Mouse (Mus musculus) CH12.LX (cell line): ENCODE measurements around the gene Wrnip1. TPM values are rescaled to one million over a fixed set of nuclear protein-coding genes. Genes with fewer than 3 reads are reported as not detected.

Experiments used
- DNase-seq: peaks from one replicate; pipeline ENCODE4 v3.0.0-alpha.2; 2013; ENCODE audit errors: extremely low read depth
- H3K27ac ChIP-seq: 2 replicates; pipeline ENCODE4 v1.5.1; 2012; ENCODE audit warnings: low read depth, mild to moderate bottlenecking, control low read depth, moderate library complexity; ENCODE audit not compliant: insufficient read depth
- H3K27me3 ChIP-seq: replicated peaks from 2 replicates; pipeline ENCODE3; 2012; ENCODE audit warnings: inconsistent platforms
- H3K36me3 ChIP-seq, 2 experiments: replicated peaks in 1 of 2; 2 replicates each; pipeline versions ENCODE3 to v1.6.1; 2012; ENCODE audit warnings: inconsistent platforms in 1 of 2, low read length in 1 of 2, mild to moderate bottlenecking in 1 of 2, mixed read lengths in 1 of 2, moderate library complexity in 1 of 2; ENCODE audit not compliant: control insufficient read depth in 1 of 2, insufficient read depth in 1 of 2
- H3K4me1 ChIP-seq, 2 experiments: 2 replicates each; pipeline ENCODE4 v1.6.1; 2012; ENCODE audit warnings: inconsistent platforms in 1 of 2, moderate library complexity in 1 of 2; ENCODE audit not compliant: insufficient read depth in 2 of 2, control insufficient read depth in 1 of 2
- H3K4me2 ChIP-seq: 2 replicates; pipeline ENCODE4 v1.6.1; 2012; ENCODE audit warnings: low read depth, mild to moderate bottlenecking, control low read depth; ENCODE audit not compliant: poor library complexity, insufficient read depth, severe bottlenecking
- H3K4me3 ChIP-seq, 3 experiments: fragments of 150-350 bp in 1 of 3; sonication (generic) in 1 of 3; replicated peaks in 1 of 3; 2 replicates each; pipeline versions ENCODE3 to v1.5.1; 2011 to 2012; ENCODE audit warnings: low read depth in 2 of 3, low read length in 2 of 3, mild to moderate bottlenecking in 2 of 3, moderate library complexity in 2 of 3, control low read depth in 1 of 3, improper control_type of control experiment in 1 of 3, inconsistent platforms in 1 of 3, mixed read lengths in 1 of 3; ENCODE audit not compliant: poor library complexity in 1 of 3
- H3K79me2 ChIP-seq: replicated peaks from 2 replicates; pipeline ENCODE4 v1.6.1; 2012; ENCODE audit warnings: mild to moderate bottlenecking, moderate library complexity; ENCODE audit not compliant: control insufficient read depth, poor library complexity, insufficient read depth, severe bottlenecking; ENCODE audit errors: extremely low read depth
- H3K9ac ChIP-seq: 2 replicates; pipeline ENCODE4 v1.6.1; 2012; ENCODE audit warnings: low read depth, mild to moderate bottlenecking, control low read depth, moderate library complexity; ENCODE audit not compliant: insufficient read depth
- H3K9me3 ChIP-seq: replicated peaks from 2 replicates; pipeline ENCODE3; 2012; ENCODE audit warnings: low read length, inconsistent platforms, mixed read lengths
- BHLHE40 ChIP-seq: IDR thresholded peaks from 2 replicates; pipeline ENCODE4 v1.6.1; 2011; ENCODE audit warnings: mild to moderate bottlenecking, low read depth, low read length, improper control_type of control experiment
- CHD1 ChIP-seq: IDR thresholded peaks from 2 replicates; pipeline ENCODE4 v1.6.1; 2012; ENCODE audit warnings: low read depth, low read length, improper control_type of control experiment, inconsistent platforms
- CHD2 ChIP-seq: IDR thresholded peaks from 2 replicates; pipeline ENCODE4 v1.6.1; 2011; ENCODE audit warnings: low read length, improper control_type of control experiment
- CTCF ChIP-seq, 2 experiments: IDR thresholded peaks in 1 of 2; conservative IDR thresholded peaks in 1 of 2; 2 replicates each; pipeline ENCODE4 v1.5.1; 2011 to 2012; ENCODE audit warnings: low read depth in 2 of 2, low read length in 2 of 2, improper control_type of control experiment in 1 of 2, inconsistent platforms in 1 of 2, mild to moderate bottlenecking in 1 of 2, moderate library complexity in 1 of 2
- E2F4 ChIP-seq: IDR thresholded peaks from 2 replicates; pipeline ENCODE4 v1.6.1; 2011; ENCODE audit warnings: low read depth, low read length, improper control_type of control experiment; ENCODE audit not compliant: insufficient replicate concordance
- ELF1 ChIP-seq: IDR thresholded peaks from 2 replicates; pipeline ENCODE4 v1.6.1; 2014; ENCODE audit warnings: low read depth, mild to moderate bottlenecking, inconsistent platforms, low read length, improper control_type of control experiment
- EP300 ChIP-seq: IDR thresholded peaks from 2 replicates; pipeline ENCODE4 v1.6.1; 2011; ENCODE audit warnings: low read length, improper control_type of control experiment
- ETS1 ChIP-seq: conservative IDR thresholded peaks from 2 replicates; pipeline ENCODE4 v1.6.1; 2012; ENCODE audit warnings: low read depth, mild to moderate bottlenecking, inconsistent platforms, low read length, improper control_type of control experiment, moderate library complexity
- GABPA ChIP-seq: IDR thresholded peaks from 2 replicates; pipeline ENCODE4 v1.6.1; 2012; ENCODE audit warnings: low read depth, low read length, improper control_type of control experiment, inconsistent platforms; ENCODE audit not compliant: insufficient replicate concordance
- IRF4 ChIP-seq: IDR thresholded peaks from 2 replicates; pipeline ENCODE4 v1.6.1; 2014; ENCODE audit warnings: low read depth, mild to moderate bottlenecking, inconsistent platforms, low read length, improper control_type of control experiment
- JUN ChIP-seq: IDR thresholded peaks from 2 replicates; pipeline ENCODE4 v1.6.1; 2011; ENCODE audit warnings: low read depth, mild to moderate bottlenecking, low read length, improper control_type of control experiment, moderate library complexity; ENCODE audit not compliant: insufficient read depth
- JUND ChIP-seq: conservative IDR thresholded peaks from 2 replicates; pipeline ENCODE4 v1.6.1; 2011; ENCODE audit warnings: low read depth, low read length, improper control_type of control experiment
- MAFK ChIP-seq: IDR thresholded peaks from 2 replicates; pipeline ENCODE4 v1.6.1; 2011; ENCODE audit warnings: low read length, improper control_type of control experiment; ENCODE audit not compliant: insufficient replicate concordance
- MXI1 ChIP-seq: IDR thresholded peaks from 2 replicates; pipeline ENCODE4 v1.6.1; 2011; ENCODE audit warnings: mild to moderate bottlenecking, low read depth, low read length, improper control_type of control experiment
- MYC ChIP-seq: IDR thresholded peaks from 2 replicates; pipeline ENCODE4 v1.6.1; 2011; ENCODE audit warnings: low read depth, mild to moderate bottlenecking, improper control_type of control experiment, low read length
- NELFE ChIP-seq: IDR thresholded peaks from 2 replicates; pipeline ENCODE4 v1.6.1; 2011; ENCODE audit warnings: low read depth, low read length, improper control_type of control experiment
- NRF1 ChIP-seq: IDR thresholded peaks from 2 replicates; pipeline ENCODE4 v1.6.1; 2014; ENCODE audit warnings: low read depth, mild to moderate bottlenecking, inconsistent platforms, low read length, improper control_type of control experiment, moderate library complexity
- PAX5 ChIP-seq: IDR thresholded peaks from 2 replicates; pipeline ENCODE4 v1.6.1; 2012; ENCODE audit warnings: low read length, inconsistent platforms, mixed read lengths
- POLR2A ChIP-seq: IDR thresholded peaks from 2 replicates; pipeline ENCODE4 v1.6.1; 2011; ENCODE audit warnings: low read depth, mild to moderate bottlenecking, improper control_type of control experiment, low read length
- POLR2AphosphoS2 ChIP-seq: IDR thresholded peaks from 2 replicates; pipeline ENCODE4 v1.6.1; 2011; ENCODE audit warnings: low read depth, low read length, improper control_type of control experiment
- RCOR1 ChIP-seq: conservative IDR thresholded peaks from 2 replicates; pipeline ENCODE4 v1.6.1; 2012; ENCODE audit warnings: low read depth, mild to moderate bottlenecking, inconsistent platforms, low read length, improper control_type of control experiment
- SIN3A ChIP-seq: IDR thresholded peaks from 2 replicates; pipeline ENCODE4 v1.6.1; 2012; ENCODE audit warnings: low read length, improper control_type of control experiment, inconsistent platforms
- TBP ChIP-seq: conservative IDR thresholded peaks from 2 replicates; pipeline ENCODE4 v1.6.1; 2011; ENCODE audit warnings: low read depth, low read length, improper control_type of control experiment
- TCF12 ChIP-seq: IDR thresholded peaks from 2 replicates; pipeline ENCODE4 v1.6.1; 2014; ENCODE audit warnings: low read depth, mild to moderate bottlenecking, inconsistent platforms, low read length, improper control_type of control experiment
- UBTF ChIP-seq: IDR thresholded peaks from 2 replicates; pipeline ENCODE4 v1.6.1; 2012; ENCODE audit warnings: low read depth, mild to moderate bottlenecking, inconsistent platforms, low read length, improper control_type of control experiment, moderate library complexity
- USF2 ChIP-seq: conservative IDR thresholded peaks from 2 replicates; pipeline ENCODE4 v1.6.1; 2011; ENCODE audit warnings: low read depth, low read length, improper control_type of control experiment
- ZC3H11A ChIP-seq: IDR thresholded peaks from 2 replicates; pipeline ENCODE4 v1.6.1; 2012; ENCODE audit warnings: low read depth, mild to moderate bottlenecking, inconsistent platforms, low read length, improper control_type of control experiment
- dilution Hi-C: fragments of 300-500 bp; cut with MboI; formaldehyde crosslinking; loops from 2 replicates; pipeline ENCODE4 v1.14.3; 2020; ENCODE audit warnings: low sequenced_read_pairs; ENCODE audit not compliant: extremely low pct_unique_long_range_greater_than_20kb, extremely low pct_ligation_motif_present
- in situ Hi-C: fragments of 300-500 bp; cut with MboI; formaldehyde crosslinking; loops from 3 replicates; pipeline ENCODE4 v1.14.3; 2019; ENCODE audit warnings: low sequenced_read_pairs, low pct_ligation_motif_present, low pct_unique_long_range_greater_than_20kb, mixed read lengths
- polyA plus RNA-seq: library from polyadenylated mRNA; unstranded; fragments of >175 nt; gene quantifications from 2 replicates; pipeline ENCODE4 v1.2.1, GENCODE M21; 2012; ENCODE audit warnings: low read depth; ENCODE audit not compliant: insufficient read length
- total RNA-seq, 2 experiments: library from RNA; depleted of rRNA; stranded (reverse); fragments of 300-350 nt in 1 of 2; fragments of >200 nt in 1 of 2; gene quantifications; 2 replicates each; pipeline ENCODE4 v1.2.3; 2012 to 2014

The Wrnip1 gene
- total and polyA plus RNA-seq, 3 experiments = 47.4 to 61.4 (median 60.5) TPM

GRCm38 (mm10) chr13:32789781-32790180, 12.1 kb upstream of the Wrnip1 start:
- in situ Hi-C loops = no loop called here
- H3K27me3 ChIP-seq = no peaks in the 10 kb centered on the region
- dilution Hi-C loops = no loop called here

GRCm38 (mm10) chr13:32794619-32795018, 7.2 kb upstream of the Wrnip1 start:
- H3K4me2 ChIP-seq = no peak overlapping the region
- no peaks in the 10 kb centered on the region for H3K27me3 ChIP-seq
- H3K36me3 ChIP-seq = no peaks in the 10 kb centered on the region
- H3K4me3 ChIP-seq = no peak overlapping the region
- peaks cover 5 to 23% of the 10 kb centered on the region in 2 experiments; a peak in 3 of 4 replicates for H3K4me1 ChIP-seq
- H3K79me2 ChIP-seq = no peaks in the 10 kb centered on the region
- H3K27ac ChIP-seq = no peak overlapping the region
- in situ Hi-C loops = no loop called here
- no peaks in the 10 kb centered on the region for H3K9me3 ChIP-seq
- TF ChIP-seq TCF12 = no peak
- no peak for TF ChIP-seq GABPA
- TF ChIP-seq CHD1 = no peak
- no peak for TF ChIP-seq CHD2
- no peak for TF ChIP-seq USF2
- TF ChIP-seq EP300 = no peak
- TF ChIP-seq E2F4 = no peak
- TF ChIP-seq ELF1 = no peak
- TF ChIP-seq MYC = no peak
- TF ChIP-seq MXI1 = no peak
- no peak for TF ChIP-seq IRF4
- TF ChIP-seq MAFK = no peak
- TF ChIP-seq ZC3H11A = no peak
- TF ChIP-seq POLR2A = no peak
- no peak for TF ChIP-seq NRF1
- TF ChIP-seq JUN = no peak
- TF ChIP-seq, all 38 proteins: peak for 0
- H3K9ac ChIP-seq = no peak overlapping the region
- no peak for DNase-seq
- dilution Hi-C loops = no loop called here

More at GRCm38 (mm10) chr13:32789781-32790180, 12.1 kb upstream of the Wrnip1 start:
- no peaks in the 10 kb centered on the region for H3K9me3 ChIP-seq
- no peak for DNase-seq
- no peaks in the 10 kb centered on the region for H3K36me3 ChIP-seq
- TF ChIP-seq SIN3A (no peak), BHLHE40 (no peak), ETS1 (no peak), POLR2AphosphoS2 (no peak), E2F4 (no peak), TBP (no peak), MXI1 (no peak), UBTF (no peak), NELFE (no peak), PAX5 (no peak), JUND (no peak), RCOR1 (no peak), CTCF (conservative IDR thresholded peaks at IDR 0.05 in 1 of 2, IDR thresholded peaks at IDR 0.05 in 1 of 2; ENCODE audit: low read depth in 2 of 2, low read length in 2 of 2) (no peak), ZC3H11A (no peak)
- H3K4me3 ChIP-seq = no peak overlapping the region
- H3K4me1 ChIP-seq = peaks cover 0 to 14% of the 10 kb centered on the region in 2 experiments; a peak in 2 of 4 replicates
- H3K27ac ChIP-seq = no peak overlapping the region
- H3K79me2 ChIP-seq = no peaks in the 10 kb centered on the region
- no peak overlapping the region for H3K9ac ChIP-seq
- no peak overlapping the region for H3K4me2 ChIP-seq
